Mouse (Mus musculus): ENCODE measurements around the gene Ccdc84. TPM values are rescaled to one million over a fixed set of nuclear protein-coding genes. Genes with fewer than 3 reads are reported as not detected.
"Not testable (repeated sequence)": the region's sequence is repeated elsewhere in the genome, so short reads cannot be mapped to it uniquely, and the experiment has no call there.

Ccdc84 gene
- total RNA-seq, 2 experiments from 2014 or later: 31.9 to 35.4 TPM

DNA sequence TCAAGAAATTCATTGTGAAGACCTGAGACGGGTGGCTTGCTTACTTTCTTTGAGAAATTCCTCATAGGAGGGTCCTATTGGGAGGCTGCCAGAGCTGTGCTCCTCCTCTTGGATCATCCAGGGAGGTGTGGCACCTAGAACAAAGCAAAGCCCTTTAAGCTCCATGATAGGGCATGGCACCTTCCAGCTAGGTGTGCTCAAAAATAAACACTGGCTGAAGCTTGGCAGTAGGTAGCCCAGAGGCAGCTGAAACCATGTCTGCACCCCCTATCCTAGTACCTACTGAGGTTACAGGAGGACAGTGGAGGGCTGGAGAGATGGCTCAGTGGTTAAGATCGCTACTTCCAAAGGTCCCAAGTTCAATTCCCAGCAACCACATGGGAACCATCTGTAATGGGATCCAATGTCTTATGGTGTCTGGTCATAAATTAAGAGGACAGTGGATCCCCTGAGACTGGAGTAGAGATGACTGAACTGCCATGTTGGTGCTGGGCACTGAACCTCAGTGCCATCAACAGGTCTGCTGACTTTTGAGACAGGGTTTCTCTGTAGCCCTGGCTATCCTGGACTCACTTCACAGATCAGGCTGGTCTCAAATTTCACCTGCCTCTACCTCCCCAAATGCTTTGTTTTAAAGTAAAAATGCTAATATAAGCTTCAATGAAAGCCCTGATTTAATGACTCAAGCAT, 7.6 kb downstream of the Ccdc84 start:
- DNase-seq (ENCODE audit: low spot score in 2 of 2): no peak

- DNase-seq (ENCODE audit: low spot score in 2 of 2): not testable (repeated sequence)
These were observed 9.7 kb downstream of the Ccdc84 start for GRCm38 (mm10) chr9:44408693-44409092.

GRCm38 (mm10) chr9:44407752-44408097, 10.6 kb downstream of the Ccdc84 start:
- no peak for DNase-seq (ENCODE audit: low spot score in 2 of 2)

GRCm38 (mm10) chr9:44406906-44407751, 11.2 kb downstream of the Ccdc84 start, which contains the start of the genes Rps25 and Trappc4:
Rps25 (plus strand) TSS chr9:44407139.
Trappc4 (minus strand) TSS chr9:44407600.
- peak; percentile 71 to 88 for DNase-seq (ENCODE audit: low spot score in 2 of 2)

DNA sequence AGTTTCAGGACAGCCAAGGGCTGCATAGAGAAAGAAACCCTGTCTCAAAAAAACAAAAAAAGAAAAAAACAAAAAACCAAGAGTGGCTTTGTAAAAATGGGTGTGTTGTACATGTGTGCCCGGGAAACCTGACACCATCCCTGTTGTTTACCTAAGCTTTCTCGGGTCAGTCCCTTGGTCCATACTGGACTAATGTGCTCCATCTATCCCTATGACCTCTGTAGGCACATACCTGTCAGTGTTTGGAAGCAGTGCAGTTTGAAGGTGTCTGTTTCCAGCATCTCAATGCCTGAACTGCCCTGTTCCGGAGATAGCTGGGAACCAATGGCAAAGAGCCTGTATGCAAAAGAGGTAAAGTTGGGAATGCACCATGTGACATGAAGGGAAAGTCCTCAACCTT, 13.4 kb downstream of the Ccdc84 start:
- DNase-seq (ENCODE audit: low spot score in 2 of 2): no peak

- DNase-seq (ENCODE audit: low spot score in 2 of 2): no peak
These were observed 17.3 kb downstream of the Ccdc84 start for GRCm38 (mm10) chr9:44401081-44401480.

- DNase-seq (ENCODE audit: low spot score in 2 of 2): no peak
These were observed 18.6 kb downstream of the Ccdc84 start for GRCm38 (mm10) chr9:44399795-44400114.

GRCm38 (mm10) chr9:44399114-44399794, 19.1 kb downstream of the Ccdc84 start:
- no peak for DNase-seq (ENCODE audit: low spot score in 2 of 2)

- no peak for DNase-seq (ENCODE audit: low spot score in 2 of 2)
These were observed 19.8 kb downstream of the Ccdc84 start for GRCm38 (mm10) chr9:44398551-44398950.

- DNase-seq (ENCODE audit: low spot score in 2 of 2): no peak
These were observed 20.3 kb downstream of the Ccdc84 start for GRCm38 (mm10) chr9:44398087-44398486.

DNA sequence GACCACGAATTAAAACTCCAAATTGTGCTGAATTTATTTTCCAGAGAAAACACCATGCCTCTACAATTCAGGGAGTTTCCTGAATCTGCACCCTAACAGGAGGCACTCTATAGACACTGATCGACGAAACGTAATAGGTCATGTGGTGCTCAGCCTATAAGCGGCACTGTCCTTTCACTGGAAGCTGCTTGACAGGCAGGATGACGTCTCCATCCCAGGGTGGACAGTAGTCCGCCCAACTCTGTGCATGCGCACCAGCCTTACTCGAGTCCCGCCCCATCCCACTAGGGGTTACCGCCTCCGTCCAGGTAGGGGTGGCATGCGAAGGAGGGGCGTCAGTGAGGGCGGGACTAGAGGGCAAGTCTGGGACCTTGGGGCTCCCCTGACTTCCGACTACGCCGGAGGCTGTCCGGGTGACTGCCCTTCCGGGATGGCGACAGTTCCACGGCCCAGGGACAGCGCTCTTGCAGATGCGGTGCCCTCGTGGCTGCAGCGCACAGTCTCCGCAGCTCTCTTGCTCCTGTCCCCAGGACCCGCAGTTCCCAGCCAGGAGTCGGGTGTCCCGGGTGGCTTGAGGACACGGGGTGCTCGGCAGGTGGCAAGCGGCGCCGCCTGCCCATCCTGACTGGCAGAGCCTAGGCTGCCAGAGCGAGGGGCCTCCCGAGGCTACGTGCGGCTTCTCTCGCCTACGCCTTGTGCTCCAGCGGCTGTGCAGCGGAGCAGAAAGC, 21.5 kb downstream of the Ccdc84 start, which contains the start of gene Slc37a4:
Gene Slc37a4, plus strand, starts transcription at position 169 of the 728 bp plus-strand sequence.
- DNase-seq (ENCODE audit: low spot score in 2 of 2): peak; percentile 79 to 93

- peak in 1 of 2 experiments; percentile 68 for DNase-seq (ENCODE audit: low spot score in 2 of 2)
These were observed 26.9 kb downstream of the Ccdc84 start for GRCm38 (mm10) chr9:44391466-44391865.

GRCm38 (mm10) chr9:44389273-44389672, 29.1 kb downstream of the Ccdc84 start:
- no peak for DNase-seq (ENCODE audit: low spot score in 2 of 2)

DNA sequence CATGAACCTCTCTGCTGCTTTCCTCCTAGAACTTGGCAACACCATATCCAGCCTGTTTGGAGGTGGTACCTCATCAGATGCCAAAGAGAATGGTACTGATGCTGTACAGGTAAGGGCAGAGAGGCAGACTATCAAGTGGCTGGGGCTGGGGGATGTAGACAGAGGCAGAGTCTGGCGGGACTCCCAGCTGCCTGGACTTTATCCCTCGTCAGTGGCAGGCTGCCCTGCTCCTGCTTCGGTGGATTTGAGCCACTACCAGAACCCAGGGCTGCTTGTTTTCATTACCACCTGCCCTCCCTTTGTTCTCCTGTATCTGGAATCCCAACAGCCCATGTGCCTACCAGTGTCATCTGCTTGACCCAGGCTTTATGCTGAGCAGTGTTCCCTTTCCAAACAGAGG, 31.1 kb downstream of the Ccdc84 start:
- DNase-seq (ENCODE audit: low spot score in 2 of 2): no peak

GRCm38 (mm10) chr9:44384596-44384995, 33.8 kb downstream of the Ccdc84 start:
- no peak for DNase-seq (ENCODE audit: low spot score in 2 of 2)

DNA sequence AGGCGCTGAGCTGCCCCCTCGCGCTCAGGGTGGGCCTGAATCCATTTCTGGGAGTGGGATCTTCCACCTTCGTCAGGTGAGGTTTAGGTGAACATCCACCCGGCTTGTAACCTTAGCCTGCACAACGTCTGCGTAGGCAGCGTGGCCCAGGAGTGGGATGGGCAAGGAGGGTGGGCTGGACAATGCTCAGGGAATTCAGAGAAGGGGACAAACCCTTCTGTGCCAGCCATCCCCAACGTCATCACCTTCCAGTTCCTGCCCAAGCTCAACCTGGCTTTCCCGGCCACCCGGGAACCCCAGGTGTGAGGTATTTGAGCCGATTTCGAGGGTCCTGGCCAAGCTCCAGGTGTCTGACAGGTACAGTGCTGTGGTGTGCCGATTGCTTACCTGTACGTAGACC, 38.5 kb downstream of the Ccdc84 start:
- no peak for DNase-seq (ENCODE audit: low spot score in 2 of 2)

DNA sequence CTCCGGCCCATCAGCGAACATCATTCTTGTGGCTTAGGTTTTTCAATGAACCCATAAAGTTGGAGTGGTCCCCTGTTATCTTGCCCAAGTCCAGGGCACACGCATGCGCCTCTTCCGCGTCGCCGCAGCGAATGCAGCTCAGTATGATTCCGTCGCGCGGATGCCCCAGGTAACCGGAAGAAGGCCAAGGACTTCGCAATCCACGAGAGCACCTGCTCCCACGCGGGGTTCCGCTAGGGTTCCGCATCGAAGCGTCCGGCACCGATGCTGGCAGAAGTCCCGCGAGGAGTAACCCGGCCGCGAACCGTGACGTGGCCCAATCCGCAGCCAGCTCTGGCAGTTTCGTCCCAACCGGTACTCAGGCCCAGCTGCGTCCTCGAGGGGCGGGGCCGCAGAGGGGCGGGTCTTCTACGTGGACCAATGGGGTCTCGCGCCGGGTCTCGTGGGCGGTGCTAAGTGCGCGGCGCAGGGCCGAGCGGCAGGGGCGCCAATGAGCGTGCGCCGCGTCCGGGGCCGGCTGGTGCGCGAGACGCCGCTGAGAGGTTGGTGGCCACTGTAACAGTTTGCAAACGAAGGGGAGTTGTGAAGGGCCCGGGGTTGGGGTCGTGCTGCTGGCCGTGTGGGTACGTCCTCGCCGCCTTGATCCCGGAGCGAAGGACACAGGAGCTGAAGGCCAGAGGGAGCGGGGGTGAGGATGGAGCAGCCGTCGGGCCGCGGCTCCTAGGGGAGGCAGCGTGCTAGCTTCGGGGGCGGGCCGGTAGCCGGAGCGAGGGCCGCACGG, 39.1 kb downstream of the Ccdc84 start, which contains the start of gene Hyou1:
Gene Hyou1, plus strand, starts transcription at position 437 of the 781 bp plus-strand sequence.
- DNase-seq (ENCODE audit: low spot score in 2 of 2): peak; percentile 98 to 99

DNA sequence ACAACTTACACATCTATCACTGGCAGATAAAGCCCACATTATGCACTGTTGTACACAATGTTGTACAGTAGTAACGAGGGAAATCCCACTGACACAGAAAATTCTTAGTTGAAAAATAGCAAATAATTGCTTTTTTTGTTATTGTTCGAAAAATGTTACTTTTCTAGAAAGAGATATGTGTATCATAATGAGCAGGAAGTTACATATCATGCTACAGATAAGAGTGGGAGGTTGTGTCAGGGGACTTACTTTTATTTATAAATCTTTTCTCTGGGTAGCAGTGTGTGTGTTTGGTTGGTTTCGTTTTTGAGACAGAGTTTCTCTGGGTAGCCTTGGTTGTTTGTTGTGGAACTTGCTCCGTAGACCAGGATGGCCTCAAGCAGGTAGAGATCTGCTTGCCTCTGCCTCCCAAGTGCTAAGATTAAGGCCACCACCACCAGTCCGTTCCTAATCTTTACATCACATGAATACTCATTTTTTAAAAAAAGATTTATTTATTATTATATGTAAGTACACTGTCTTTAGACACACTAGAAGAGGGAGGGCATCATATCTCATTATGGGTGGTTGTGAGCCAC, 40.1 kb downstream of the Ccdc84 start:
- DNase-seq (ENCODE audit: low spot score in 2 of 2): no peak

DNA sequence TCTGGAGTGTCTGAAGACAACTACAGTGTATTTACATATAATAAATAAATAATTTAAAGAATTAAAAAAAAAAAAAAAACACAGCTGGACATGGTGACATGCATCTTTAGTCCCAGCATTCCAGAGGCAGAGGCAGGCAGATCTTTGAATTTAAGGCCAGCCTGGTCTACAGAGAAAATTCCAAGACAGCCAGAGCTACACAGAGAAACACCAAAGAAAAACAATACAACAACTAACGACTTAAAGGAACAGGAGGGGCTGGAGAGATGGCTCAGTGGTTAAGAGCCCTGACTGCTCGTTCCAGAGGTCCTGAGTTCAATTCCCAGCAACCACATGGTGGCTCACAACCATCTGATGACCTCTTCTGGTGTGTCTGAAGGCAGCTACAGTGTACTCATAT, 41.0 kb downstream of the Ccdc84 start:
- not testable (repeated sequence) for DNase-seq (ENCODE audit: low spot score in 2 of 2)

GRCm38 (mm10) chr9:44376141-44376540, 42.2 kb downstream of the Ccdc84 start:
- no peak for DNase-seq (ENCODE audit: low spot score in 2 of 2)
